Mouse (Mus musculus) forebrain, postnatal 0 days (tissue): ENCODE results near the gene Hist1h2be. TPM values are rescaled to one million over a fixed set of nuclear protein-coding genes. Genes with fewer than 3 reads are reported as not detected.
"Not testable (repeated sequence)": the region's sequence is repeated elsewhere in the genome, so short reads cannot be mapped to it uniquely, and the experiment has no call there.

Experiments
- ATAC-seq: fragments of 200-750 bp; cut with Nextera tagmentation; 2 replicates; pipeline ENCODE4 v1.8.0; 2017; ENCODE audit warnings: mild to moderate bottlenecking, moderate library complexity
- DNase-seq: peaks from one replicate; pipeline ENCODE4 v3.0.0-alpha.2; 2015
- H3K27ac ChIP-seq: fragments of 300-500 bp; sonication (generic); 2 replicates; pipeline ENCODE4 v1.5.1; 2014; ENCODE audit warnings: low read depth, mild to moderate bottlenecking, antibody characterized with exemption, low read length, moderate library complexity, mixed read lengths
- H3K27me3 ChIP-seq: fragments of 300-500 bp; sonication (generic); 2 replicates; pipeline ENCODE4 v1.6.1; 2014; ENCODE audit warnings: mild to moderate bottlenecking, low read length, mixed read lengths; ENCODE audit not compliant: insufficient read depth
- H3K36me3 ChIP-seq: fragments of 300-500 bp; sonication (generic); 2 replicates; pipeline ENCODE4 v1.6.1; 2014; ENCODE audit warnings: mild to moderate bottlenecking, moderate library complexity; ENCODE audit not compliant: insufficient read depth
- H3K4me1 ChIP-seq: fragments of 300-500 bp; sonication (generic); 2 replicates; pipeline ENCODE4 v1.6.1; 2014; ENCODE audit warnings: antibody characterized with exemption; ENCODE audit not compliant: insufficient read depth
- H3K4me2 ChIP-seq: fragments of 300-500 bp; sonication (generic); 2 replicates; pipeline ENCODE4 v1.6.1; 2014; ENCODE audit warnings: low read depth, mild to moderate bottlenecking, moderate library complexity
- H3K4me3 ChIP-seq: fragments of 300-500 bp; sonication (generic); 2 replicates; pipeline ENCODE4 v1.5.1; 2014; ENCODE audit warnings: low read depth, low read length, mixed read lengths
- H3K9ac ChIP-seq: fragments of 300-500 bp; sonication (generic); 2 replicates; pipeline ENCODE4 v1.6.1; 2014; ENCODE audit warnings: mild to moderate bottlenecking
- H3K9me3 ChIP-seq: fragments of 300-500 bp; sonication (generic); 2 replicates; pipeline ENCODE4 v1.6.1; 2016; ENCODE audit warnings: low read length
- CTCF ChIP-seq: sonication (generic); IDR thresholded peaks from 2 replicates; pipeline ENCODE4 v1.5.1; 2016; ENCODE audit warnings: antibody characterized with exemption, control low read depth, low read depth
- WGBS: fragments of 180-500 bp; shearing (Covaris S2); extraction: QIAGEN DNeasy Blood & Tissue Kit; methylation state at CpG from one replicate; pipeline ENCODE4 v1.1.7; 2014; 5-methylcytosine and 5-hydroxymethylcytosine counted together
- polyA plus RNA-seq: library from polyadenylated mRNA; unstranded; fragments of >200 nt; fragmentation: Nextera tagmentation; extraction: Ambion mirVana; gene quantifications from 2 replicates; pipeline ENCODE4 v1.2.1, GENCODE M21; 2015
- total RNA-seq: library from RNA; depleted of rRNA; stranded (reverse); fragments of >200 nt; gene quantifications from 2 replicates; pipeline ENCODE4 v1.2.3, GENCODE M21; 2014

Gene Hist1h2be
- total and polyA plus RNA-seq, 2 experiments from 2014 or later = 0.31 to 98.5 TPM

- Histone ChIP-seq H3K9me3 (no peaks in the 10 kb centered on the region), H3K9ac (no peak overlapping the region), H3K4me3 (no peak overlapping the region), H3K4me2 (no peak overlapping the region), H3K27me3 (no peaks in the 10 kb centered on the region), H3K4me1 (no peaks in the 10 kb centered on the region), H3K36me3 (no peaks in the 10 kb centered on the region), H3K27ac (no peak overlapping the region)
- DNase-seq = no peak
- WGBS = 96% methylated on average over 3 of the region's 3 CpGs
- TF ChIP-seq CTCF = no peak
- ATAC-seq = no peak
Observed at GRCm38 (mm10) chr13:23604452-23604851, 16.5 kb downstream of the Hist1h2be start.

GRCm38 (mm10) chr13:23603182-23603699, 17.7 kb downstream of the Hist1h2be start:
- no peaks in the 10 kb centered on the region for H3K9me3 ChIP-seq
- H3K27ac ChIP-seq = no peak overlapping the region
- ATAC-seq (no peak), DNase-seq (no peak)
- no peaks in the 10 kb centered on the region for H3K36me3 ChIP-seq
- 86% methylated on average over 7 of the region's 7 CpGs for WGBS
- no peak for TF ChIP-seq CTCF
- H3K27me3 ChIP-seq = no peaks in the 10 kb centered on the region
- H3K9ac ChIP-seq = no peak overlapping the region
- H3K4me3 ChIP-seq = no peak overlapping the region
- H3K4me2 ChIP-seq = no peak overlapping the region
- no peaks in the 10 kb centered on the region for H3K4me1 ChIP-seq

- no peak for ATAC-seq
Observed at GRCm38 (mm10) chr13:23597957-23598356, 23.0 kb downstream of the Hist1h2be start.

GRCm38 (mm10) chr13:23595622-23596372, 25.1 kb downstream of the Hist1h2be start:
- Histone ChIP-seq H3K9ac (no peak overlapping the region), H3K4me1 (no peaks in the 10 kb centered on the region), H3K4me2 (no peak overlapping the region), H3K4me3 (no peak overlapping the region), H3K9me3 (no peaks in the 10 kb centered on the region), H3K27ac (no peak overlapping the region), H3K27me3 (no peaks in the 10 kb centered on the region), H3K36me3 (no peaks in the 10 kb centered on the region)
- no peak for ATAC-seq
- 86% methylated on average over 7 of the region's 7 CpGs for WGBS
- TF ChIP-seq CTCF = no peak
- DNase-seq = no peak

More at GRCm38 (mm10) chr13:23597957-23598356, 23.0 kb downstream of the Hist1h2be start:
- Histone ChIP-seq H3K27me3 (no peaks in the 10 kb centered on the region), H3K4me2 (no peak overlapping the region), H3K27ac (no peak overlapping the region), H3K9me3 (no peaks in the 10 kb centered on the region), H3K9ac (no peak overlapping the region), H3K4me3 (no peak overlapping the region), H3K4me1 (no peaks in the 10 kb centered on the region), H3K36me3 (no peaks in the 10 kb centered on the region)
- DNase-seq = peak; percentile 78
- peak; percentile 83 for TF ChIP-seq CTCF
- 8% methylated on average over 9 of the region's 9 CpGs for WGBS

- Histone ChIP-seq H3K9me3 (no peaks in the 10 kb centered on the region), H3K27me3 (no peaks in the 10 kb centered on the region), H3K36me3 (no peaks in the 10 kb centered on the region), H3K9ac (no peak overlapping the region), H3K4me1 (no peaks in the 10 kb centered on the region), H3K27ac (no peak overlapping the region), H3K4me2 (no peak overlapping the region), H3K4me3 (no peak overlapping the region)
- DNase-seq = no peak
- 91% methylated on average over 2 of the region's 2 CpGs for WGBS
- ATAC-seq = no peak
- no peak for TF ChIP-seq CTCF
Observed at GRCm38 (mm10) chr13:23595185-23595584, 25.7 kb downstream of the Hist1h2be start.

- 84% methylated on average over 5 of the region's 5 CpGs for WGBS
Observed at GRCm38 (mm10) chr13:23593051-23593770, 27.7 kb downstream of the Hist1h2be start.

GRCm38 (mm10) chr13:23592614-23593013, 28.3 kb downstream of the Hist1h2be start:
- Histone ChIP-seq H3K4me1 (no peaks in the 10 kb centered on the region), H3K36me3 (no peaks in the 10 kb centered on the region), H3K9ac (no peak overlapping the region), H3K4me3 (no peak overlapping the region), H3K4me2 (no peak overlapping the region), H3K27ac (no peak overlapping the region), H3K9me3 (no peaks in the 10 kb centered on the region), H3K27me3 (no peaks in the 10 kb centered on the region)
- DNase-seq (no peak), ATAC-seq (no peak)
- no peak for TF ChIP-seq CTCF
- 88% methylated on average over 7 of the region's 7 CpGs for WGBS

More at GRCm38 (mm10) chr13:23593051-23593770, 27.7 kb downstream of the Hist1h2be start:
- DNase-seq = no peak
- Histone ChIP-seq H3K27ac (no peak overlapping the region), H3K36me3 (no peaks in the 10 kb centered on the region), H3K4me3 (no peak overlapping the region), H3K4me1 (no peaks in the 10 kb centered on the region), H3K4me2 (no peak overlapping the region), H3K27me3 (no peaks in the 10 kb centered on the region), H3K9me3 (no peaks in the 10 kb centered on the region), H3K9ac (no peak overlapping the region)
- no peak for ATAC-seq
- no peak for TF ChIP-seq CTCF

- not testable (repeated sequence) for H3K27me3 ChIP-seq, H3K9me3 ChIP-seq, H3K4me1 ChIP-seq, H3K4me2 ChIP-seq, ATAC-seq, DNase-seq, H3K36me3 ChIP-seq, H3K4me3 ChIP-seq, H3K27ac ChIP-seq, H3K9ac ChIP-seq
- 92% methylated on average over 7 of the region's 7 CpGs for WGBS
Observed at GRCm38 (mm10) chr13:23591886-23592285, 29.0 kb downstream of the Hist1h2be start.
